Mouse (Mus musculus) megakaryocyte progenitor cell, adult 5-6 weeks (primary cell): ENCODE data around the gene Pnmal1. TPM values are rescaled to one million over a fixed set of nuclear protein-coding genes. Genes with fewer than 3 reads are reported as not detected.

ENCODE experiments used
- ATAC-seq: replicated peaks from 2 replicates; pipeline ENCODE4 v1.8.0; 2016; ENCODE audit warnings: mild to moderate bottlenecking, moderate TSS enrichment, inconsistent platforms; ENCODE audit not compliant: poor library complexity
- total RNA-seq, 2 experiments: library from RNA; stranded (forward) in 1 of 2; stranded (reverse) in 1 of 2; fragments of 157-497, 149-512 nt in 1 of 2; fragments of 200-1000 nt in 1 of 2; gene quantifications; 2 replicates each; pipeline versions ENCODE4 v1.2.3 to v1.2.4; 2015 to 2017

Gene Pnmal1
- total RNA-seq, 2 experiments from 2014 or later, result not detected

- ATAC-seq, result no peak
Observed at GRCm38 (mm10) chr7:16992451-16992807, 33.0 kb downstream of the Pnmal1 start, which contains the start of gene Ccdc8. Gene Ccdc8, plus strand, starts transcription at chr7:16992708.

DNA sequence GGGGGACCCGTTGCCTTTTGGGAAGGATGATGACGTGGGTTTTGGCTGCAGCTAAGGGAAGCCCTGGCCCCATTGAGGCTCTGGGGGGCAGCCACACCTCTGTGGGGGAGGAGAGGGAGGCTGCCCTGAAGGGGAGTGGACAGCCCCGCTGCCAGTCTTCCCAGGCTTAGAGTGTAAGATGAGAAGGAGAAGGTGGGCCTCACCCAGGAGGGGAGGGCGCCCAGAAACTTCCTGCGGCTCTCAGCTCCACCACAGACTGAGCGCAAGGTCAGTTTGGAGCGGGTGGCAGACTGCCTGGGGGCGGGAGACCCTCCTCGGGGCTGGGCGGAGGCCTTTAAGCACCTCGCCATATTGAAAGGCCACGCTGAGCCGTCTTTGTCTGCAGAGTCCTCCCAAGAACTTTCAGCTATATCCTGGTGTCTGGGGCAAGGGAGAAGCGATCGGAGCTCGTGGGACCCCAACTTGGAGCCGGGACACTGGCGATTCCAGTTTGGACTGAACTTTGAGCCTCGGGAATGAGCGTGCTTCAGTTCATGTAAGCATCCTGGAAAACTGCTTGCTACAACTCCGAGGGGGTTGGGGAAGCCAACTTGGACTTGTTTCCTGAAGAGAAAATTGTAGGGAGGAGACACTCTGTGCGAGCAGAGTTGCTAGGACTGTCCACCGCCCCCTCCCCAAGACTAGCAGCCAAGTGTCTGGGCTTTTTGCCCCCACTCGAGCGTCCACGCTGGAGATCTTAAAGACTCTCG lies 34.3 kb downstream of the Pnmal1 start:
- ATAC-seq, result peak; percentile 84

- ATAC-seq, result no peak
Observed at GRCm38 (mm10) chr7:16994400-16994799, 34.9 kb downstream of the Pnmal1 start.

- no peak for ATAC-seq
Observed at GRCm38 (mm10) chr7:16995345-16995744, 35.9 kb downstream of the Pnmal1 start.

GRCm38 (mm10) chr7:16999233-16999632 lies 39.8 kb downstream of the Pnmal1 start:
- peak; percentile 3; the same call in 1 of the 2 replicates for ATAC-seq

DNA sequence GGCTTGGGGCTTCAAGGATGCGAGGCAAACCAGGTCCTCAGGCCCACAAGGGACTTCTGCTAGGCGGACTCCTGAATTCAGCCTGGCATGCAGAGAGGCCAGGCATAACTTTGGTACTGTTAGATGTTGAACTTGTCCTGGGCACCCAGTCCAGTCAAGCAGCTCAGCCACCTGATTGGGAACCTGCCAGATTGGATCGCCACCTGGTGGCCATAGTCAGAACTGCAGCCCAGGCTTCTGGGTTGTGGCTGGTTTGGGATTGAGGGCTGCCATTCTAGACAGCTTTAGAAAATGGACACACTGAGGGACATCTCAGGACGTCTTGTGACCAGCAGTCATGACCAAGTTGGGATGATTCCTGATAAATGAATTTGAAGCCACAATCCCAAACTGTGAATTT lies 40.2 kb downstream of the Pnmal1 start:
- ATAC-seq, result peak; percentile 61

DNA sequence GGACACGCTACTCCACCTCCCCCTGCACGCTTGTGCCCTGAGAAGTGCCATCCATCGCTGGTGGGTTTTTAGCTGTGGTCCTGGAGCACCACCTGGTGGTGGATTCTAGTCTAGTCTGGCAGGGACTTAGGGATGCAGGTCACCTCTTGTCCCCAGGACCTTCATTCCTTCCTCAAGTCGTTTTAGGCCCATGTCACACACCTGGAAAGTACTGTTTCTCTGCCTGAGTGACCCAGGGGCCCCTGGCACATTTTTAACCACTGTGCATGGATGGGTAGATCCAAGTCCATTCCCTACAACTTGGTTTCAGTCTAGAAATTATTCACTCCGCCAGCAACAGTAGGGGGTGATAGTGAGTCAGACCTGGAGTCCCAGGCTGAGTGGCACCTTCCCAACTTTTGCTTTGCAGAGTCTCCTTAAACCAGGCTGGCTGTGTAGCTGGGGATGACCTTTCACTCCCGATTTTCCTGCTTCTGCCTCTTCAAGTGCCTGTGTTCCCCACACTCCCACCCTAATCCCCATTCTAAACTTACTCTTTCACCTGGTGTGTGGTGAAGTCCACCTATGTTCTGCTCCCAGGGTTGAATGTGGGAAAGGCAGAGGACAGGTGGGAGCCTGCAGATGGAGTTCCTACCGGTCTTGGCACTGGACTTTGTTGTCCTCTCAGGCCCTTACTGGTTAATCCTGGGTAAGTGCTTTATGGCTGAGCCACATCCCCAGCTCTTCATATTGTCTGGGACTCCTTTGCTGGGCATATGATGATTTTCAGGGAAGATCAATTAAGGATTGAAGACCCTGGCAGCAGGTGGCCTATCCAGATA lies 43.1 kb downstream of the Pnmal1 start:
- ATAC-seq, result peak; percentile 86

DNA sequence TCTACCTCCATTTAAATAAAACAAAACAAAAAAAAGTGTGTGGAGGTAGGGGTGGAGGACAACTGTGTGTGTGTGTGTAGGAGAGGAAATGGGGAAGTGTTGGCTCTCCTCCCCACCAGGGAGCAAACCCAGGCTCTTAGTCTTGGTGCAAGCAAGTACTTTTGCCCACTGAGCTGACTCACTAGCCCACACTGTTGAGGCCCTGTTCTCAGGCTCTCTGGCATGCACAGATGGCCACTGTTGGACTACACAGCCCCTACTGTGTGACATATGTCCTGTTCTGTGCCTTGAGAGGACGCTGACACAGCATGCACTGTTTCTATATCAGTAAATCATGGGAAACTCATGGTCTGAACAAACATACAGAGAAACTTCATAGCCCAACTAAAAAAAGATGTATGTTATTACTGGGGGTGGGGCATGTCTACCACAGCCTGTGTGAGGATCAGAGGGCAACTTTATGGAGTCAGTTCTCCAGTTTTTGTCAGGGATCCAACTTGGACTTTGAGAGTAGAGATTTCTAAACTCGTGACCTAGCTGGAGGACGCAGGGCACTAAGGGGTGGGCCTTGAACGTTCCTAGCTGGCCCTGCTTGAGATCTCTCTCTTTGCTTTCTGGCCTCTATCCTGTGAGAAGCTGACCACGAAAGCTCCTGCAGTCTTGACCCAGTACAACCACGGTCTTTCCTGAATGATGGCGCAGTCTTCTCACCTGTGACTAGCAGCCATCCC lies 43.9 kb downstream of the Pnmal1 start:
- peak; percentile 20; the same call in 1 of the 2 replicates for ATAC-seq

GRCm38 (mm10) chr7:17004716-17005115 lies 45.2 kb downstream of the Pnmal1 start:
- ATAC-seq, result no peak

DNA sequence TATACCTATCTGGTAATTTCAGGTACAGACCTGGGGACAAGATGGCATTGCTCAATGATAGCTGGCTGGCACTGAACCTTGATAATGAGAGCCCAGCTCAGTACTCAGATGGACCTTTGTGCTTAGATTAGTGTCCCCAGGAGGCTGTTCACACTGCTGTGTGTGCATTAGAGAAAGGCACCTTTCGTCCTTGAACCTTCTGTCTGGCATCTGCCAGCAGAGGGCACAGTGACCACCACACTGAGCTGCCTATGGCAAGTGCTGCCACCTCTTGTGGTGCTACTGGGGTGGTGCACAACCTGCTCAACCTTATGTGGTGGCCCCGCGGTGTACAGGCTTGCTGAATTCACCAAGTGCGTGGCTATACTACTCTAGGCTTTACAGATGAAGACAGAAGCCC lies 47.8 kb downstream of the Pnmal1 start:
- ATAC-seq, result peak; percentile 83

DNA sequence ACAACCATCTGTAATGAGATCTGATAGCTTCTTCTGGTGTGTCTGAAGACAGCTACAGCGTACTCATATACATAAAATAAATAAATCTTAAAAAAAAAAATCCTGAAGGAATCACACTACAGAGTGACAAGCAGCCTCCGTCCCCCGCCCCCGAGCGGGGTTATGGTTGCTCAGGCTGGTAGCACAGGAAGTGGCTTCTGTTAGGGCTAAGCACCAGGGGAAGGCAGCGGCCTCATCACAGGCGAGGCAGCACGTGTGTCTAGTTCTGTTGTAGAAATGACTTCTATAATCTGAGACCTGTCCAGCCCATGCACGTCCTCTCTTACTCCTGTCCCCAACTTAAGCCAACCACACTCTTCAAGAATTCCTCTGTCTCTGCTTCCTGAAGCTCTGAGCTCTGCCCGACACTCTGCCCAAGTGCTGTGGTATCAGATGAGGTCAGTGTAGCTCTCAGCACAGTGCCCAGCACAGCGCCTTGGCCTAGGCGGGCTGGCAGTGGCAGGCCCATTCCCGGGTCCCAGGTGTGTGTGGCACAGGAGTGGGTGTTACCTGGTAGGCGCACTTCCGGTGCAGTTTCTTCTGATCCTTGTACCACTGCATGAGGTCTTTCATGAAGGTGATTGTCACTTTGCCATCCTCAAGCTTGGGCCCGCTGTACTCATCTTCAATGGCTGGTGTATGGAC lies 50.0 kb downstream of the Pnmal1 start:
- peak; percentile 42; the same call in 1 of the 2 replicates for ATAC-seq

DNA sequence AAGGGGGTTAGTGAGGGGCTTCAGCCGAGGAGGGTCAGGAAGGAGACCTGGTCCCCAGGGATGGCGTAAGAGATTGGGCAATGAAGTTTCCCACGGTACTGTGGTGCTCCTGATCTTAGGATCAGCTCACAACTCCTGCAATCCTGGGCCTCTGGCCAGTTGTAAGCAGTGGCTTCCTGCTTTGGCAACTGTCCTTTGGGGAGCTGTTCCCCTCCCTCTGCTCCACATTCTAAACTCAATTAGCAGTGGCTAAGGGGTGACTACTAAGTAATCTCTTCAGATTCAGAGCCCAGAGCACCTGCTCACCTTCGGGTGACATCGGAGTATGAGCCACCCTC lies 50.5 kb downstream of the Pnmal1 start:
- no peak for ATAC-seq

GRCm38 (mm10) chr7:17011909-17012590 lies 52.6 kb downstream of the Pnmal1 start:
- no peak for ATAC-seq

Other genes with a start within 250 kb of the Pnmal1 start
- gene Ceacam9, start 237.8 kb upstream of the Pnmal1 start, total RNA-seq (2015), result not detected in 2 replicates
- gene Ceacam9, start 237.8 kb upstream of the Pnmal1 start, total RNA-seq (2017), result not detected in 2 replicates
- gene Ap2s1, start 221.3 kb upstream of the Pnmal1 start, total RNA-seq (2015), result 162 and 164 TPM in 2 replicates
- 73.9 and 88.7 TPM in 2 replicates for gene Ap2s1, start 221.3 kb upstream of the Pnmal1 start, total RNA-seq (2017)
- gene Slc1a5, start 178.3 kb upstream of the Pnmal1 start, total RNA-seq (2015), result 73.2 and 79.5 TPM in 2 replicates
- gene Slc1a5, start 178.3 kb upstream of the Pnmal1 start, total RNA-seq (2017), result 39.1 and 48.3 TPM in 2 replicates
- gene Strn4, start 143.8 kb upstream of the Pnmal1 start, total RNA-seq (2015), result 28.2 and 39.0 TPM in 2 replicates
- gene Strn4, start 143.8 kb upstream of the Pnmal1 start, total RNA-seq (2017), result 40.0 and 43.5 TPM in 2 replicates
- gene Fkrp, start 142.9 kb upstream of the Pnmal1 start, total RNA-seq (2015), result 11.5 and 13.1 TPM in 2 replicates
- gene Fkrp, start 142.9 kb upstream of the Pnmal1 start, total RNA-seq (2017), result 9.8 and 14.3 TPM in 2 replicates
- gene Prkd2, start 116.8 kb upstream of the Pnmal1 start, total RNA-seq (2015), result 6.2 and 8.8 TPM in 2 replicates
- 6.0 and 8.8 TPM in 2 replicates for gene Prkd2, start 116.8 kb upstream of the Pnmal1 start, total RNA-seq (2017)
- not detected in 2 replicates for gene Dact3, start 84.4 kb upstream of the Pnmal1 start, total RNA-seq (2015)
- 0.04 and 0.17 TPM in 2 replicates for gene Dact3, start 84.4 kb upstream of the Pnmal1 start, total RNA-seq (2017)
- not detected in 2 replicates for gene Gng8, start 67.9 kb upstream of the Pnmal1 start, total RNA-seq (2015)
- not detected in 2 replicates for gene Gng8, start 67.9 kb upstream of the Pnmal1 start, total RNA-seq (2017)
- 2.1 and 2.6 TPM in 2 replicates for gene Ptgir, start 53.2 kb upstream of the Pnmal1 start, total RNA-seq (2015)
- 1.8 and 4.0 TPM in 2 replicates for gene Ptgir, start 53.2 kb upstream of the Pnmal1 start, total RNA-seq (2017)
- gene Calm3, start 35.6 kb upstream of the Pnmal1 start, total RNA-seq (2015), result 125 and 150 TPM in 2 replicates
- 419 and 440 TPM in 2 replicates for gene Calm3, start 35.6 kb upstream of the Pnmal1 start, total RNA-seq (2017)
- gene Pnmal2, start 15.0 kb upstream of the Pnmal1 start, total RNA-seq (2015), result not detected in 2 replicates
- gene Pnmal2, start 15.0 kb upstream of the Pnmal1 start, total RNA-seq (2017), result 0.20 TPM in 1 of 2 replicates, not detected in the other
- gene Gm42372, start 23.4 kb downstream of the Pnmal1 start, total RNA-seq (2015), result 0.67 TPM in 1 of 2 replicates, not detected in the other
- 0.20 TPM in 1 of 2 replicates, not detected in the other for gene Gm42372, start 23.4 kb downstream of the Pnmal1 start, total RNA-seq (2017)
- 1.1 and 1.3 TPM in 2 replicates for gene Ccdc8, start 33.0 kb downstream of the Pnmal1 start, total RNA-seq (2015)
- gene Ccdc8, start 33.0 kb downstream of the Pnmal1 start, total RNA-seq (2017), result 3.8 and 6.0 TPM in 2 replicates
- gene Ppp5c, start 68.2 kb downstream of the Pnmal1 start, total RNA-seq (2015), result 74.8 and 80.5 TPM in 2 replicates
- 68.3 and 78.9 TPM in 2 replicates for gene Ppp5c, start 68.2 kb downstream of the Pnmal1 start, total RNA-seq (2017)
- gene Hif3a, start 102.7 kb downstream of the Pnmal1 start, total RNA-seq (2015), result 1.6 and 2.1 TPM in 2 replicates
- 0.21 and 0.78 TPM in 2 replicates for gene Hif3a, start 102.7 kb downstream of the Pnmal1 start, total RNA-seq (2017)
- 0.02 TPM in 1 of 2 replicates, not detected in the other for gene Psg16, start 114.4 kb downstream of the Pnmal1 start, total RNA-seq (2015)
- gene Psg16, start 114.4 kb downstream of the Pnmal1 start, total RNA-seq (2017), result 0.25 TPM in 1 of 2 replicates, not detected in the other
- not detected in 2 replicates for gene Ceacam3, start 190.6 kb downstream of the Pnmal1 start, total RNA-seq (2015)
- not detected in 2 replicates for gene Ceacam3, start 190.6 kb downstream of the Pnmal1 start, total RNA-seq (2017)
- gene Psg29, start 243.8 kb downstream of the Pnmal1 start, total RNA-seq (2015), result not detected in 2 replicates
- not detected in 2 replicates for gene Psg29, start 243.8 kb downstream of the Pnmal1 start, total RNA-seq (2017)